Mouse (Mus musculus) liver, postnatal 0 days (tissue): Measurements from ENCODE around the gene Olfr922. TPM values are rescaled to one million over a fixed set of nuclear protein-coding genes. Genes with fewer than 3 reads are reported as not detected.

Source experiments
- ATAC-seq: fragments of 200-750 bp; cut with Nextera tagmentation; 2 replicates; pipeline ENCODE4 v1.8.0; 2017; ENCODE audit warnings: mild to moderate bottlenecking, moderate library complexity
- DNase-seq: peaks from one replicate; pipeline ENCODE4 v3.0.0-alpha.2; 2016
- H3K27ac ChIP-seq: fragments of 300-500 bp; sonication (generic); 2 replicates; pipeline ENCODE4 v1.5.1; 2014; ENCODE audit warnings: antibody characterized with exemption, moderate library complexity, mild to moderate bottlenecking, low read depth
- H3K27me3 ChIP-seq: fragments of 300-500 bp; sonication (generic); 2 replicates; pipeline ENCODE4 v1.6.1; 2014; ENCODE audit warnings: low read length, control low read depth, mixed read lengths; ENCODE audit not compliant: insufficient read depth
- H3K36me3 ChIP-seq: fragments of 300-500 bp; sonication (generic); replicated peaks from 2 replicates; pipeline ENCODE4 v1.6.1; 2014; ENCODE audit warnings: mild to moderate bottlenecking, control low read depth, low read length, moderate library complexity, mixed read lengths; ENCODE audit not compliant: insufficient read depth
- H3K4me1 ChIP-seq: fragments of 300-500 bp; sonication (generic); 2 replicates; pipeline ENCODE4 v1.6.1; 2014; ENCODE audit warnings: antibody characterized with exemption, mild to moderate bottlenecking, control low read depth; ENCODE audit not compliant: insufficient read depth
- H3K4me2 ChIP-seq: fragments of 300-500 bp; sonication (generic); 2 replicates; pipeline ENCODE4 v1.6.1; 2014; ENCODE audit warnings: low read depth, mild to moderate bottlenecking, low read length, moderate library complexity, mixed read lengths
- H3K4me3 ChIP-seq: fragments of 300-500 bp; sonication (generic); 2 replicates; pipeline ENCODE4 v1.5.1; 2014; ENCODE audit warnings: low read depth, low read length
- H3K9ac ChIP-seq: fragments of 300-500 bp; sonication (generic); replicated peaks from 2 replicates; pipeline ENCODE4 v1.6.1; 2014; ENCODE audit warnings: mild to moderate bottlenecking, moderate library complexity
- H3K9me3 ChIP-seq: fragments of 300-500 bp; sonication (generic); 2 replicates; pipeline ENCODE4 v1.6.1; 2016; ENCODE audit warnings: mild to moderate bottlenecking, control low read depth, low read length, mixed read lengths
- CTCF ChIP-seq: sonication (generic); IDR thresholded peaks from 2 replicates; pipeline ENCODE4 v1.5.1; 2016; ENCODE audit warnings: antibody characterized with exemption, low read depth
- EP300 ChIP-seq: IDR thresholded peaks from 2 replicates; pipeline ENCODE4 v1.6.1; 2016; ENCODE audit warnings: antibody characterized with exemption, low read depth, mild to moderate bottlenecking
- WGBS: fragments of 180-500 bp; shearing (Covaris S2); extraction: QIAGEN DNeasy Blood & Tissue Kit; methylation state at CpG from one replicate; pipeline ENCODE4 v1.1.7; 2014; ENCODE audit not compliant: insufficient replicate concordance; 5-methylcytosine and 5-hydroxymethylcytosine counted together
- polyA plus RNA-seq: library from polyadenylated mRNA; unstranded; fragments of >200 nt; fragmentation: Nextera tagmentation; extraction: Ambion mirVana; gene quantifications from 2 replicates; pipeline ENCODE4 v1.2.1, GENCODE M21; 2015

Gene Olfr922
- polyA plus RNA-seq = not detected in 2 replicates

DNA sequence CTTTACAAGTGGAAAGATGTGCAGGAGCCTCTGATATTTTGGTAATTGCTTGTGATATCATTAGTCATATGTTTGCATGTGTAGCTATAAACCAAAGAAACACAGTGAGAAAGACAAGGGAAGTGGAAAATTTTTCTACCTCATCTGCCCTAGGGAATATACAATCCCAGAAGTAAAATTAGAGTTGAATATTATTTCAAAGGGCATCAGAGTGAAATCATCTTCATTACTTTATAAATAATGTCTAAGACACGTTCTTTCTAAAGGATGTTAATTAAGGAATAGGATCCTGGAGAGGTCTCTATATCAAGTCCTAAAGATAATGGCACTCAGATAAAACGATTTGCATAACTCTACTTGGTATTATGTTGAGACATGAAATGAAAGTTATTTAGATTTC lies at the start of gene Olfr922:
Gene Olfr922 (plus strand): TSS at position 301 of the 400 bp plus-strand sequence.
- Histone ChIP-seq H3K9ac (no peak within 1 kb of the TSS), H3K27ac (no peak within 1 kb of the TSS), H3K9me3 (no peaks in the 10 kb centered on the region), H3K4me3 (no peak within 1 kb of the TSS), H3K36me3 (no peaks in the 10 kb centered on the region), H3K27me3 (no peaks in the 10 kb centered on the region), H3K4me2 (no peak within 1 kb of the TSS), H3K4me1 (no peaks in the 10 kb centered on the region)
- ATAC-seq = no peak
- WGBS = 50% methylated on average over 2 of the region's 2 CpGs
- TF ChIP-seq EP300 (no peak), CTCF (no peak)
- DNase-seq = no peak

DNA sequence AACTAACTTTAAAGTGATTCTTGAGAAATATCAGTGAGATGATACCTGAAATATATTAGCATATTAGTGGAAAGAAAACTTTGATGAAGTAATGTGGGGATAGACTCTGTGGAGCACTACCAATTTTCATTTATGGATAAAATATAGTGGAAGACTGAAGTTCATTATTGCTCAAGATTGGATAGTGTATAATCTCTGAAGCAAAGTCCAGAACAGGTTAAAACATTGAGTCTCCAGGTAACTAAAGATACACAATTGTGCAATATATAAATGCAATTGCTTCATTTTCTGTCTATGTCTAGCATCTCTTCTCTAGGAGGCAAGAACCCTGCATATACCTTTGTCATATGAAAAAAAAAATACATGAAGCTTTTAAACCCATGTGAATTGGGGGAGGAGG lies 41.6 kb upstream of the Olfr922 start, which contains the start of gene Olfr921:
Gene Olfr921 (plus strand): TSS at position 301 of the 400 bp plus-strand sequence.
- ATAC-seq = no peak
- H3K36me3 ChIP-seq = no peaks in the 10 kb centered on the region
- TF ChIP-seq EP300 (no peak), CTCF (no peak)

DNA sequence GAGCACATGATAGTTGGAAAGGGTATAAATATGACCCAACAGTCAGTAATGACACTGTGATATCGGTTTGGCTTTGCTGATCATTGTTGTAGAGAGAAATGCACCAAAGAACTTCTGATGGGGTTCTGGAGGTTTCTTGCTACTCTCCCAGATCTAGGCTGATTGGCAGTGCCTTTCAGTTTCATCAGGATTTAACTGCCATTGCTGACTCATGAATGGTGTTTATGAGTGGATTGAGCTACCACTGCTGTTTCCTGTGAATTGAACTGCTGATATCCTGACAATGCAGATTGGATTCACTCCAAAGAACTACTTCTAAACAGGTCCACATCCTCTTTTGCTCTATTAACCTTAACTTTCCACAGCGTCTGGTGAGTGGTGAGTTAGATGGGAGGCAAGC lies 21.7 kb upstream of the Olfr922 start:
- Histone ChIP-seq H3K27me3 (no peaks in the 10 kb centered on the region), H3K4me3 (no peak overlapping the region), H3K9ac (no peak overlapping the region), H3K4me1 (no peaks in the 10 kb centered on the region), H3K27ac (no peak overlapping the region), H3K9me3 (no peaks in the 10 kb centered on the region), H3K4me2 (no peak overlapping the region), H3K36me3 (no peaks in the 10 kb centered on the region)
- WGBS = 73% methylated on average over 2 of the region's 2 CpGs
- TF ChIP-seq CTCF (no peak), EP300 (no peak)
- DNase-seq = no peak
- ATAC-seq = no peak

More for the DNA sequence above, 41.6 kb upstream of the Olfr922 start, which contains the start of gene Olfr921:
- DNase-seq = no peak
- no peaks in the 10 kb centered on the region for H3K27me3 ChIP-seq
- no peaks in the 10 kb centered on the region for H3K9me3 ChIP-seq
- H3K4me2 ChIP-seq = no peak within 1 kb of the TSS
- no peak within 1 kb of the TSS for H3K27ac ChIP-seq
- H3K4me1 ChIP-seq = no peaks in the 10 kb centered on the region
- H3K9ac ChIP-seq = no peak within 1 kb of the TSS
- no peak within 1 kb of the TSS for H3K4me3 ChIP-seq

DNA sequence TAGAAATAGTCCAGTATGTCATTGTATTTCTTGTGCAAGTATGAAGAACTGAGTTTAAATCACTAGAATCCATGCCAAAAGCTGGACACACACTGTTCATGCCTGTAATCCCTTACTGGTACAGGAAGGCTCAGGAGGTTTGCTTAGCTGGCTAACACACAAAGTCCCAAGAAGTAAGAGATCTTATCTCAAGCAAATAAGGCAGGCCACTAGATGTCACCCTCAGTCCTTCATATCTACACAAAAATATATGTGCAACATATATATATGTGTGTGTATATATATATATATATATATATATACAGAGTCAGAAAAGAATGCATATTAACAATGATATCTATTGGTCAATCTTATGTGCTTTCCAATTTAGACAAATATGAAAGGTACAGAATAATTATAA lies 8.7 kb upstream of the Olfr922 start:
- no peak overlapping the region for H3K4me3 ChIP-seq
- TF ChIP-seq EP300 (no peak), CTCF (no peak)
- H3K4me2 ChIP-seq = no peak overlapping the region
- H3K27me3 ChIP-seq = no peaks in the 10 kb centered on the region
- DNase-seq (no peak), ATAC-seq (no peak)
- H3K9me3 ChIP-seq = no peaks in the 10 kb centered on the region
- H3K27ac ChIP-seq = no peak overlapping the region
- H3K36me3 ChIP-seq = no peaks in the 10 kb centered on the region
- H3K4me1 ChIP-seq = no peaks in the 10 kb centered on the region
- H3K9ac ChIP-seq = no peak overlapping the region

DNA sequence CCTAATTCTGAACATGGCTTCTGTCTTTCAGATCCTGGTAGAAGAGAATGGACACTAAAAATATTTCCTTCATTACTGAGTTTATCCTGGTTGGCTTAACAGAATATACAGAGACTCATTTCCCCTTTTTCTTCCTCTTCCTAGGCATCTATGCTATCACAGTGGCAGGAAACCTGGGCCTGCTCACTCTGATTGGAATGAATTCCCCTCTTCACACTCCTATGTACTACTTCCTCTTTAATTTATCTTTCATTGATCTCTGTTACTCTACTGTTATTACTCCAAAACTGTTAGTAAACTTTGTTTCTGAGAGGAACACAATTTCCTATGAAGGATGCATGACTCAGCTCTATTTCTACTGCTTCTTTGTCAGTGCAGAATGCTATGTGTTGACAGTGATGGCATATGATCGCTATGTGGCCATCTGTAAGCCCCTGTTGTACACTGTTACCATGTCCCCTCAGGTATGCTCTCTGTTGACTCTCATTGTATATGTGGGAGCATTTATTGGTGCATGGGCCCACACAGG lies 1.1 kb downstream of the Olfr922 start:
- DNase-seq = no peak
- WGBS = 72% methylated on average over 1 of the region's 1 CpGs
- Histone ChIP-seq H3K4me2 (no peak overlapping the region), H3K27ac (no peak overlapping the region), H3K9ac (no peak overlapping the region), H3K4me1 (no peaks in the 10 kb centered on the region), H3K4me3 (no peak overlapping the region), H3K9me3 (no peaks in the 10 kb centered on the region), H3K36me3 (no peaks in the 10 kb centered on the region), H3K27me3 (no peaks in the 10 kb centered on the region)
- no peak for TF ChIP-seq CTCF
- TF ChIP-seq EP300 = no peak
- ATAC-seq = no peak

DNA sequence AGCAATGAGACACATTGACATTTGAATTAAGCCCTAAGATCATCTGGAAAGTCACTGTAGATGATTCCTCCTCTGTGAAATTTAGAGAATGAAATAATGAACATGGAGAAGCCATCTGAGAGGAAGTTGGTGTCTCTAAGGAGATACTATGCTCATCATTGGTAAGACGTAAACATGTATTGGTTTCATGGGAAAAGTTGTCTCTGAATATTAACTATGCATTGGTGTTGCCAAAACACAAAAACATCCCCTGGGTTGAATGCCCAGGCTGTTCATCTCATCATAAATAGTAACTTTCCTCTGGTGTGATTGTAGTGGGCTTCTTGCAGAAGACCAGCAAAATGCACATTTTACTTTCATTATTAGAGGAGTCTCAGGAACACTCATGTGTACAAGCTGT lies 11.8 kb downstream of the Olfr922 start, which contains the start of gene Olfr923:
Gene Olfr923 (plus strand): TSS at position 301 of the 400 bp plus-strand sequence.
- Histone ChIP-seq H3K9ac (no peak within 1 kb of the TSS), H3K27ac (no peak within 1 kb of the TSS), H3K36me3 (no peaks in the 10 kb centered on the region), H3K27me3 (no peaks in the 10 kb centered on the region), H3K4me2 (no peak within 1 kb of the TSS), H3K9me3 (no peaks in the 10 kb centered on the region), H3K4me1 (no peaks in the 10 kb centered on the region), H3K4me3 (no peak within 1 kb of the TSS)
- WGBS = 77% methylated on average over 1 of the region's 1 CpGs
- TF ChIP-seq CTCF (no peak), EP300 (no peak)
- ATAC-seq (no peak), DNase-seq (no peak)

DNA sequence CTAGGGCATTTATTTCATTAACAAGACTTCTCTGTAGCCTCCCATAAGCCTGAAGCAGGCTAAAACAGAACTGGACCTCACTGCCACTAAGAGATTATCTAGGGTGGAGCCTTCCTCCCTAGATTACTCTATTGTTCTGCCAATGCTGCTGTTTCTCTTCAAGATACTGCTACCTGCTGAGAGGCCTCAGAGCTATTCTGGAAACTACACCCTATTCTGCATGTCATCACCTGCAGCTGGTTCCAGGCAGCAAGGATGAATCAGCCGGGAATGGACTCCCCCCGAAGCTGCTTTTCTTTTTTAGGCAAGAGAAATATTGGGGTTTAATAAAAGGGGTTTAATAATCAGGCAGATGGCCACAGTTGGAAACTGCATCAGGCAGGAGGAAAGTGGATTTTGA lies 18.6 kb downstream of the Olfr922 start:
- no peak overlapping the region for H3K9ac ChIP-seq
- H3K4me1 ChIP-seq = no peaks in the 10 kb centered on the region
- no peak overlapping the region for H3K4me3 ChIP-seq
- no peak overlapping the region for H3K27ac ChIP-seq
- TF ChIP-seq EP300 = no peak
- TF ChIP-seq CTCF = no peak
- H3K9me3 ChIP-seq = no peaks in the 10 kb centered on the region
- H3K36me3 ChIP-seq = no peaks in the 10 kb centered on the region
- 69% methylated on average over 2 of the region's 2 CpGs for WGBS
- ATAC-seq = no peak
- DNase-seq = no peak
- no peak overlapping the region for H3K4me2 ChIP-seq
- no peaks in the 10 kb centered on the region for H3K27me3 ChIP-seq
